Comparison of ENCODE assay signal across 19 mouse cellular contexts in the genomic region with DNA sequence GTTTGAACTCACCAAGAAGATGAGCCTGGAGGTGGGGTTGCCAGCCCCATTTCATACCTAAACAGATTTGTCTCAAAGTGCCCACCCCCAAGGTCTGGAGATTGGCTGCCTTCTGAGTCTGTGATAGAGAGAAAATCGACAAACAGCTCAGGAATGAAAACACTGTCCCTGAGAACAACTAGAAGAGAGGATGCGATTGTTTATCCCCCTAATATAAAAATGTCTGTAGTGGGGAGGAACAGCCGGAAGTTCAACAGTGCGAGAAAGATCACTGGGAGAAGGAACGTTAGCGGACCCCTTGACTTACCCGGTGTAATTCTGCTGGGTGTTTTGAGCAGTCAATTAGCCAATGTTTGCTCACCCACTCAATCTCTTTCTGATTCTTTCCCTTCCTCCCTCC. TPM values are rescaled to one million over a fixed set of nuclear protein-coding genes. Genes with fewer than 3 reads are reported as not detected.
DNase-seq lines count a peak whose midpoint lies in the region; ATAC-seq and TF ChIP-seq lines count a peak whose summit lies in the region.
"Had no signal": no experiment of that assay in that cellular context is flagged by ENCODE, and none has a peak within 500 bp of the region (broad histone marks: within the 10 kb centered on the region; RNA-seq: fewer than 3 reads in every experiment).

No protein-coding gene starts in this region.

- no peak for ATAC-seq in lung, embryonic 15.5 days (ENCODE audit: borderline replicate concordance, extremely low read depth, low FRiP score, low TSS enrichment)

- DNase-seq in heart, adult 11 months = peak; percentile 87
- DNase-seq in heart, postnatal 14 days = no peak
- peak; percentile 41 for DNase-seq in kidney, adult 9 months
- DNase-seq in kidney, adult 11 months = no peak
- no peak for DNase-seq in lung, adult 2 months
- DNase-seq in ovary, adult 18-20 months (ENCODE audit: low spot score) = no peak
- DNase-seq: adrenal gland, postnatal 14 days; cerebellum, adult 2 months; cerebellum, postnatal 25 days; right cerebral cortex, postnatal 4 days had no signal

- peak overlapping the region; percentile 91 for H3K27ac ChIP-seq in lung, embryonic 15.5 days
- H3K27ac ChIP-seq: embryonic facial prominence, embryonic 12.5 days; limb, embryonic 12.5 days; midbrain, embryonic 15.5 days; neural tube, embryonic 12.5 days had no signal

- no peaks in the 10 kb centered on the region for H3K9me3 ChIP-seq in lung, embryonic 15.5 days
- H3K9me3 ChIP-seq in E14TG2a.4 (ENCODE audit: low read length) = no peaks in the 10 kb centered on the region
- H3K9me3 ChIP-seq: embryonic facial prominence, embryonic 12.5 days; hindbrain, embryonic 10.5 days; limb, embryonic 12.5 days; megakaryocyte, embryonic 14.5 days; midbrain, embryonic 15.5 days; neural tube, embryonic 12.5 days; stomach, embryonic 15.5 days had no signal

- H3K4me3 ChIP-seq in lung, embryonic 15.5 days = no peak overlapping the region
- H3K4me3 ChIP-seq in lung, adult 2 months (replicated peaks; ENCODE audit: extremely low read depth, low read depth, low read length) = no peak overlapping the region
- H3K4me3 ChIP-seq in E14TG2a.4 (replicated peaks; ENCODE audit: low read length) = peak overlapping the region; percentile 73; the same call in 1 of the 2 replicates
- H3K4me3 ChIP-seq: neural tube, embryonic 12.5 days had no signal

- intact Hi-C loops in heart, postnatal 14 days (cut with DNase I) = no loop called here

- TF ChIP-seq POLR2A in lung, adult 2 months (IDR thresholded peaks at IDR 0.05; ENCODE audit: borderline replicate concordance, extremely low read depth, low read depth, low read length) = no peak

- H3K4me1 ChIP-seq in lung, embryonic 15.5 days = peaks cover 35% of the 10 kb centered on the region
- H3K4me1 ChIP-seq in lung, adult 2 months (ENCODE audit: control insufficient read depth, insufficient read depth, low read length) = peaks cover 7% of the 10 kb centered on the region; the same call in 1 of the 2 replicates
- H3K4me1 ChIP-seq in E14TG2a.4 (replicated peaks; ENCODE audit: low read depth, low read length) = peaks cover 41% of the 10 kb centered on the region
- H3K4me1 ChIP-seq: neural tube, embryonic 12.5 days had no signal

- no peak for TF ChIP-seq CTCF in lung, adult 2 months (IDR thresholded peaks at IDR 0.05; ENCODE audit: insufficient read depth, low read length)
- TF ChIP-seq CTCF in E14TG2a.4 (conservative IDR thresholded peaks at IDR 0.05; ENCODE audit: low read length) = no peak

- 15% methylated on average over 7 of the region's 7 CpGs for WGBS in lung, embryonic 15.5 days
- WGBS in lung, adult 2 months = 30% methylated on average over 7 of the region's 7 CpGs

- no peaks in the 10 kb centered on the region for H3K36me3 ChIP-seq in lung, embryonic 15.5 days
- peaks cover 30% of the 10 kb centered on the region for H3K36me3 ChIP-seq in E14TG2a.4 (ENCODE audit: insufficient read depth, low read length)
- H3K36me3 ChIP-seq: embryonic facial prominence, embryonic 12.5 days; hindbrain, embryonic 10.5 days; limb, embryonic 12.5 days; midbrain, embryonic 15.5 days; neural tube, embryonic 12.5 days; stomach, embryonic 15.5 days had no signal

- no peaks in the 10 kb centered on the region; the same call in 1 of the 2 replicates for H3K27me3 ChIP-seq in lung, embryonic 15.5 days
- peaks cover 12% of the 10 kb centered on the region; the same call in 1 of the 2 replicates for H3K27me3 ChIP-seq in E14TG2a.4 (ENCODE audit: insufficient read depth, low read length)
- H3K27me3 ChIP-seq: embryonic facial prominence, embryonic 12.5 days; stomach, embryonic 15.5 days had no signal

- no peak overlapping the region for H3K9ac ChIP-seq in lung, embryonic 15.5 days
- H3K9ac ChIP-seq: limb, embryonic 12.5 days; neural tube, embryonic 12.5 days; stomach, embryonic 15.5 days had no signal

- H3K4me2 ChIP-seq in lung, embryonic 15.5 days = peak overlapping the region; percentile 58; the same call in 1 of the 2 replicates

RNA-seq across cellular contexts. Expression of a gene that starts 38.1 kb away (rescaled TPM):
- not detected for total RNA-seq in heart, postnatal 14 days (2021)
- polyA plus RNA-seq in lung, embryonic 15.5 days (2015; fragmentation: Nextera tagmentation; extraction: Ambion mirVana) = 4.7 and 5.8 TPM in 2 replicates
- 7.1 and 9.5 TPM in 2 replicates for polyA plus RNA-seq in lung, adult 2 months (2012; rRNA removed)
- total RNA-seq: adrenal gland, postnatal 14 days had no signal

RNA-seq across cellular contexts. Expression of a gene that starts 46.5 kb away (rescaled TPM):
- total RNA-seq in heart, postnatal 14 days (2021) = 10 to 100 TPM; 35.3 to 43.1 TPM
- 15.8 and 16.7 TPM in 2 replicates for polyA plus RNA-seq in lung, embryonic 15.5 days (2015; fragmentation: Nextera tagmentation; extraction: Ambion mirVana)
- 105 and 124 TPM in 2 replicates for polyA plus RNA-seq in lung, adult 2 months (2012; rRNA removed)

Comparison
In these comparisons a context has a peak if more than half of its experiments do, and no peak if none do; other contexts are left out.
1. DNase-seq: peak in heart, adult 11 months (single experiment) and kidney, adult 9 months (single experiment); none in heart, postnatal 14 days (0 of 2), kidney, adult 11 months (single experiment), lung, adult 2 months (single experiment) and ovary, adult 18-20 months (single experiment).